Mouse (Mus musculus) intestine, embryonic 14.5 days (tissue): Measurements from ENCODE around the gene Topors. TPM values are rescaled to one million over a fixed set of nuclear protein-coding genes. Genes with fewer than 3 reads are reported as not detected.
A peak's percentile ranks its signal among the peaks of the same experiment; 100 is the strongest.

Experiments used
- ATAC-seq: fragments of 200-750 bp; cut with Nextera tagmentation; replicated peaks from 2 replicates; pipeline ENCODE4 v1.8.0; 2017; ENCODE audit warnings: low read depth, moderate number of reproducible peaks, moderate TSS enrichment, moderate library complexity; ENCODE audit not compliant: low FRiP score, low TSS enrichment
- DNase-seq: peaks from one replicate; pipeline ENCODE4 v3.0.0-alpha.2; 2018; ENCODE audit warnings: low spot score
- H3K27ac ChIP-seq: fragments of 300-500 bp; sonication (generic); 2 replicates; pipeline ENCODE4 v1.5.1; 2014; ENCODE audit warnings: low read depth, mild to moderate bottlenecking, control low read depth
- H3K27me3 ChIP-seq: fragments of 300-500 bp; sonication (generic); replicated peaks from 2 replicates; pipeline ENCODE4 v1.6.1; 2014; ENCODE audit warnings: low read length, control low read depth; ENCODE audit not compliant: control insufficient read depth, insufficient read depth
- H3K36me3 ChIP-seq: fragments of 300-500 bp; sonication (generic); 2 replicates; pipeline ENCODE4 v1.6.1; 2014; ENCODE audit warnings: low read length, control low read depth; ENCODE audit not compliant: control insufficient read depth, insufficient read depth
- H3K4me1 ChIP-seq: fragments of 300-500 bp; sonication (generic); replicated peaks from 2 replicates; pipeline ENCODE4 v1.6.1; 2014; ENCODE audit warnings: low read length, control low read depth, mixed read lengths; ENCODE audit not compliant: control insufficient read depth, insufficient read depth
- H3K4me2 ChIP-seq: fragments of 300-500 bp; sonication (generic); 2 replicates; pipeline ENCODE4 v1.6.1; 2014; ENCODE audit warnings: low read length
- H3K4me3 ChIP-seq: fragments of 300-500 bp; sonication (generic); 2 replicates; pipeline ENCODE4 v1.5.1; 2014; ENCODE audit warnings: low read depth, low read length, control low read depth, mixed read lengths
- H3K9ac ChIP-seq: fragments of 300-500 bp; sonication (generic); 2 replicates; pipeline ENCODE4 v1.6.1; 2014; ENCODE audit warnings: mild to moderate bottlenecking, low read length
- H3K9me3 ChIP-seq: fragments of 300-500 bp; sonication (generic); 2 replicates; pipeline ENCODE4 v1.6.1; 2016; ENCODE audit warnings: low read length, control low read depth; ENCODE audit not compliant: control insufficient read depth
- WGBS: fragments of 180-500 bp; shearing (Covaris S2); extraction: QIAGEN DNeasy Blood & Tissue Kit; methylation state at CpG from one replicate; pipeline ENCODE4 v1.1.7; 2014; 5-methylcytosine and 5-hydroxymethylcytosine counted together
- polyA plus RNA-seq: library from polyadenylated mRNA; unstranded; fragments of >200 nt; fragmentation: Nextera tagmentation; extraction: Ambion mirVana; gene quantifications from 2 replicates; pipeline ENCODE4 v1.2.1, GENCODE M21; 2014

Topors gene
- polyA plus RNA-seq: 40.6 and 43.3 TPM in 2 replicates

DNA sequence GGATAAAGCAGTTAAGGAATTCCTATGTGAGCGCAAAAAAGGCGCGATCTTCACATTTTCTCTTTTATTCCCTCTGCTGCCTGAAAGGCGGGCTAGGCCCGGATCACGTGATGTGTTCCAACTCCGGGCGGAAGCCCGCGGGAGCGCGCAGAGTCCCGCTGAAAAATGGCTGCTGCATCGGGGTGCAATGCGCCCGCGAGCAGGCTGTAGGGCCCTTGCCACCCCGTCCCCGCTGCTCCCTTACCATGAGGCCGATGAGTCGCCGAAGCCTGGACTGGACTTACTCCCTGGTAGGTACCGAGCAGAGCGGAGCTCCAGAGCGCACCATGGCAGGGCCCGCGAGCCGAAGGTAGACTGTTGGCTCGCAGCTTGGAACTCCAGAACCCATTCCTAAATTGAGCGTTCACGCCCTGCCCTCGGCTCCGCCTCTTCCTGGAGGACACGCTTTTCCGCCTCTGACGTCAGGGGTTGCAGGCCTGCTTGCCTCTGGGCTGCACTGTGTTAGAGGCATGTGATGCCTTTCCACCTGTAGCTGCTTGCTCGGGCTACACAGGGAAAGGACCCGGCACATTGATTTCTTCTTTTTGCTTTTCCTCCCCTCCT, at the start of gene Topors, which contains the start of gene Smim27:
TSS of gene Topors (minus strand) at position 421 of the 603 bp plus-strand sequence.
TSS of gene Smim27 (plus strand) at position 150 of the 603 bp plus-strand sequence.
- no peaks in the 10 kb centered on the region for H3K9me3 ChIP-seq
- H3K36me3 ChIP-seq: peaks cover 42% of the 10 kb centered on the region
- peak within 1 kb of the TSS; percentile 81 for H3K4me2 ChIP-seq
- H3K9ac ChIP-seq: peak within 1 kb of the TSS; percentile 95
- ATAC-seq (peak; percentile 97), DNase-seq (peak; percentile 98)
- WGBS: under 1% methylated on average over 38 of the region's 38 CpGs
- H3K4me1 ChIP-seq: peaks cover 19% of the 10 kb centered on the region
- peak within 1 kb of the TSS; percentile 98 for H3K27ac ChIP-seq
- H3K4me3 ChIP-seq: peak within 1 kb of the TSS; percentile 94
- H3K27me3 ChIP-seq: no peaks in the 10 kb centered on the region

DNA sequence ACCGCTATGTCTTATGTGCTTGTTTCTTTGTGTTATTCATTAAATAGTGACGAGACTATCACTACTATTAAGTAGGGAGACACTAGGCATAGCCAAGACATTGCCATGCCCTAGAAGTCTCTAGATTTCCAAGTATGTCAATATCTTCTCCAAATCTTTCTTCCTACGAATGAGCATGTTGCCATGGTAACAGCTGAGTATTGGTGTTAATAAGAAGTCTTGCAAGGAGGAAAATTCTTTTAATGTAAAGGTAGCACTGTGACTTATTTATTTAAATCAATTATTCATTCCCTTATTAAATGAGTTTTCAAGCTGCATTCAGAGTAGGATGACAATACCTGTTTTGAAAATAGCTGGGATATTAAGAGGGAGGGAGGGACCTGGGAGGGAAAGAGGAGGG, 47.8 kb upstream of the Topors start:
- no peak overlapping the region for H3K4me2 ChIP-seq
- no peak overlapping the region for H3K4me3 ChIP-seq
- no peak for ATAC-seq
- H3K4me1 ChIP-seq: no peaks in the 10 kb centered on the region
- H3K27ac ChIP-seq: no peak overlapping the region
- DNase-seq: no peak
- H3K27me3 ChIP-seq: no peaks in the 10 kb centered on the region
- no peaks in the 10 kb centered on the region for H3K9me3 ChIP-seq
- 73% methylated on average over 3 of the region's 3 CpGs for WGBS
- no peak overlapping the region for H3K9ac ChIP-seq
- H3K36me3 ChIP-seq: no peaks in the 10 kb centered on the region

DNA sequence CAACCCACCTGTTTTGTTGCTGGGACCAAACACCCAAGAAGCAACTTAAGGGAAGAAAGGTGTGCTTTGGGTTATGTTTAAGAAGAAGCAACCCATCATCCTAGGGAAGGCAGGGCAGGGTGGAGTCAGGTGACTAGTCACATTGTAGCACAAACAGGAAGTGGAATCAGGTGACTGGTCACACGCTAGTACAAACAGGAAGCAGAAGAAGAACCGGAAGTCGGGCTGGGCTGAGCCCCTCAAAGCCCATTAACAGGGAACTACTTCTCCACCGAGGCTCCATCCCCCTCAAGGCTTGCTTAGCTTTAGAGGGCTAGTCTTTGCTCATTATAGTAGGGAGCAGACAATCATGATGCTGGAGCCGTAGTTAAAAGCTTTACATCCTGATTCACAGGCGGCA, 43.4 kb upstream of the Topors start:
- no peaks in the 10 kb centered on the region; the same call in 1 of the 2 replicates for H3K4me1 ChIP-seq
- no peak overlapping the region for H3K4me2 ChIP-seq
- 79% methylated on average over 6 of the region's 6 CpGs for WGBS
- no peaks in the 10 kb centered on the region for H3K27me3 ChIP-seq
- no peak overlapping the region for H3K27ac ChIP-seq
- ATAC-seq: no peak
- H3K4me3 ChIP-seq: no peak overlapping the region
- no peak overlapping the region for H3K9ac ChIP-seq
- H3K36me3 ChIP-seq: no peaks in the 10 kb centered on the region
- no peak for DNase-seq
- no peaks in the 10 kb centered on the region for H3K9me3 ChIP-seq

DNA sequence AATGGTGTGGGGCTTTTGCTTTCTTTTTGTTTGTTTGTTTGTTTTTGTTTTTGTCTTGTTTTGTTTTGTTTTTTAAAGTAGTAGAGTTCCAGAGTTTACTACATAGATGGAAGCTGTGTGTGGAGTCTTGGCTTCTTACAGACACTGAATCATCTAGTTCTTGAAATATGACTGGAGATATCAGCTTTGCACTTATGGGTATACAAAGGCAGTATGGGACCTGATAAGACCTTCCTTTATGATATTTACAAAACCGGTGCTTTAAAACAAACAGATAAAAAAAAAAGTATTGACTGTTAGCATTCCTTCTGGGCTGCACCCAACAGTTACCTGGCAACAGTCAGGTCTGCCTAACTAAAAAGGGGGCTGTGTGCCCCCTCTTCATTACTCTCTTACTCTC, 42.6 kb upstream of the Topors start:
- Histone ChIP-seq H3K4me1 (no peaks in the 10 kb centered on the region; the same call in 1 of the 2 replicates), H3K9me3 (no peaks in the 10 kb centered on the region), H3K36me3 (no peaks in the 10 kb centered on the region), H3K27me3 (no peaks in the 10 kb centered on the region), H3K4me3 (no peak overlapping the region), H3K4me2 (no peak overlapping the region), H3K27ac (no peak overlapping the region), H3K9ac (no peak overlapping the region)
- ATAC-seq (no peak), DNase-seq (no peak)
- WGBS: 59% methylated on average over 1 of the region's 1 CpGs

DNA sequence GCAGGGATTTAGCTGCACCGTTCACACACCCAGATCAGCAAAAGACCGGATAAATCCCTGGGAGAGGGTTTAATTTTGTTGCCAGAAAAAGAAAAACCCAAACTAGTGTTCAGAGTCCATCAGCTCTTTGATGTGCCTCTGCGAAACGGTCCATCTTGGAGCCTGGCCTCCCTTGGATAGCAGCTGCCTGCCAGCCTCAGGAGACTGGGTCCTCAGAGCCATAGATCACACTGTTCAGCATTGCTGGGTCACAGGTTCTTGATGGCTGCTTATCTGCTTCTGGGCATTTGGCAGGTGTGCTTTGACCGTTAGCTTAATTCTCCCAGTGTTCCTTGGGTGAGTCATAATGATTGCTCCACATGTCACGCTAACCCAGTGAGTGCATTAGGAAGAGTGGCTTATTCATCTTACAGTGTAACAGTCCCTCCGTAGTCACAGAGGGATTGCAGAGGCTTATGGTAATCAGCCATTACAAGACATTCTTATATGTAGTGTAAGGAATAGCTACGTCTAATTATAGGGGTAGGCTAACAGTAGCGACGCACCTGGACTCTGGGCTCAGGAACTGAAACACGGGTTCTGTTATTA, 41.2 kb upstream of the Topors start:
- Histone ChIP-seq H3K4me2 (no peak overlapping the region), H3K27ac (no peak overlapping the region), H3K4me3 (no peak overlapping the region), H3K36me3 (no peaks in the 10 kb centered on the region), H3K9ac (no peak overlapping the region), H3K27me3 (no peaks in the 10 kb centered on the region), H3K4me1 (no peaks in the 10 kb centered on the region; the same call in 1 of the 2 replicates), H3K9me3 (no peaks in the 10 kb centered on the region)
- WGBS: 75% methylated on average over 11 of the region's 11 CpGs
- DNase-seq (no peak), ATAC-seq (no peak)

DNA sequence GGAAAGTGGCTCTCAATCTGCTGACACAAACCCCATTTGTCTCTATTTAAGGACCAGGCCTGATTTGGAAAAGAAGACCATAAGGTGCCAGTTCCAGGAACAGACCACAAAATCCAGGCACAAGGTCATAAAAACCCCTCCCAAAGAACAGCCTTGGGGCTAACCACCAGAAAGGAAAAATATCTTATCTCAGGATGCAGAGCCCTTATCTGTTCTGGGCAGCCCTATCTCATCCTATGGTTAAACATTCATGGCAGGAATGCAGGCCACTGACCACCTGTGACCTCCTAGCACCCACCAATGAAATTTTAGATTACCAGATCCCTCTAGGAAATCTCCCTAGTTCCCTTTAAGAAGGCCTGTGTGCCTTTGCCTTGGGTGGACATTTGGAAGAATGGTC, 40.0 kb upstream of the Topors start:
- Histone ChIP-seq H3K27me3 (no peaks in the 10 kb centered on the region), H3K4me1 (no peaks in the 10 kb centered on the region; the same call in 1 of the 2 replicates), H3K4me2 (no peak overlapping the region), H3K4me3 (no peak overlapping the region), H3K36me3 (no peaks in the 10 kb centered on the region), H3K9me3 (no peaks in the 10 kb centered on the region), H3K9ac (no peak overlapping the region), H3K27ac (no peak overlapping the region)
- ATAC-seq (no peak), DNase-seq (no peak)

DNA sequence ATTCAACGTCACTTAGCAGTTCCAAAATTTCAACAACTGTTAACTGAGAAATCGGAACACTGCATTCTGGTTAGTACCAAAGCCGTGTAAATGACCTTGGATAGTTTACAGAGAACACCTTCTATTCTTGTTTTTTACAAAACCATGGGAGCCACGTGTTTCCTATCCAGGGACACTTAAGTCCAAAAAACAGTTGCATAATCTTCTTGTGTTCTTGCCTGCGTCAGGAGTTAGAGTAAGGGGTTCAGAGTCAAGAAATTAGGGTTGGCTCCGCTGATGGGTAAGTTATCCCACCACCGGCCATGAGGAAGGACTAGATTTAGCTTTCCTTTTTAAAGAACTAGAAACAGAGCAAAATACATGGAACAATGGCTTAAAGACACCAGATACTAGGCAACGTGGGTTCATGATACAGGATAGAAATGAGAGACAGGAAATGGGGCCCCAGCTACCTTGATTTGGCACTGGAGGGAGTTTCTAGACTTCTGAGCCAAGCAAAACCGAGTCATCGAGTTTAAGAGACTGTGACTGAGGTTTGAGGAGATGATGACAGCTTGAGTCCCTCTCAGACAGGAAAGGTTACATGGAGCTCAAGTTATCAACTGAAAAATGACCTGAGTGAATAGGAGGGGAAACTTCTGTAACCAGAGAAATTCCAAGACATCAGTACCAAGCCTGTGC, 32.9 kb upstream of the Topors start:
- Histone ChIP-seq H3K36me3 (no peaks in the 10 kb centered on the region), H3K27ac (no peak overlapping the region), H3K4me2 (no peak overlapping the region), H3K9me3 (no peaks in the 10 kb centered on the region), H3K9ac (no peak overlapping the region), H3K4me3 (no peak overlapping the region), H3K4me1 (no peaks in the 10 kb centered on the region), H3K27me3 (no peaks in the 10 kb centered on the region)
- WGBS: 84% methylated on average over 10 of the region's 10 CpGs
- no peak for DNase-seq
- ATAC-seq: no peak

DNA sequence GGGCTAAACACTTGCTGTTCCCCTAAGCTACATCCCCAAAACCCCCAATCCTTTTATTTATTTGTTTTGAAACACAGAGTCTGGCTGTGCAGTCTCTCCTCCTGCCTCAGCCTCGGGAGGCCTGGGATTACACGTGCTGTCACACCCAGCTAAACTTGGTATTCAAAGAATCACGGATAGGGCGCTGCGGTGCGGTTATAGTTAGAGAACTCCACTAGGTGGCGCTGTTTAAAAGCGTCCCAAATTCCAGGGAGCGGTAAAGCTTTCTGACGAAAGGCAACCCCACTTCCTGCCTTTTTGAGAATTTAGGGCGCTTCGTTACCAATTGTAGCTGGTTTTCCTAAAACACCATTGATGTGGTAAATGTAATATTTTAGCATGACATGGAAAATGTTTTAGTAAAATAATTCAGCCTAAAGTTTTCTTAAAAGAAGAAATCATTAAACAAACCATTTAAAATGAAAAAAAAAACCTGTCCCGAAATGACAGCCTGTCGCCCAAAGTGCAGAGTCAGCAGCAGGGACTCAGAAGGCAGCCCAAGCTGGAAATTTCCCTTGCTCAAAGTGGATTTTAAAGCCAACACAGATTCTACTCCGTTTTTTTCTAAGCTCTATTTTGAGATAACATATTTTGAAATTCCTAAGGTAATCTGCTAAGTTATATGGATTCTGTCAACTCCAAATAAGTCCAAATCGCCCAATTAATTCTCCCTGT, 31.6 kb upstream of the Topors start:
- 10% methylated on average over 16 of the region's 16 CpGs for WGBS
- Histone ChIP-seq H3K4me2 (peak overlapping the region; percentile 42), H3K9me3 (no peaks in the 10 kb centered on the region), H3K4me1 (no peaks in the 10 kb centered on the region), H3K27me3 (no peaks in the 10 kb centered on the region), H3K36me3 (no peaks in the 10 kb centered on the region), H3K9ac (no peak overlapping the region), H3K27ac (no peak overlapping the region), H3K4me3 (no peak overlapping the region)
- ATAC-seq: peak; percentile 68; the same call in 1 of the 2 replicates
- peak; percentile 90 for DNase-seq
